Mouse (Mus musculus): ENCODE measurements around the gene Cnbd2. TPM values are rescaled to one million over a fixed set of nuclear protein-coding genes. Genes with fewer than 3 reads are reported as not detected.
"Not testable (repeated sequence)": the region's sequence is repeated elsewhere in the genome, so short reads cannot be mapped to it uniquely, and the experiment has no call there.

The Cnbd2 gene
- total and polyA plus RNA-seq, 2 experiments from 2014 or later = 3.3 to 10.0 TPM

DNA sequence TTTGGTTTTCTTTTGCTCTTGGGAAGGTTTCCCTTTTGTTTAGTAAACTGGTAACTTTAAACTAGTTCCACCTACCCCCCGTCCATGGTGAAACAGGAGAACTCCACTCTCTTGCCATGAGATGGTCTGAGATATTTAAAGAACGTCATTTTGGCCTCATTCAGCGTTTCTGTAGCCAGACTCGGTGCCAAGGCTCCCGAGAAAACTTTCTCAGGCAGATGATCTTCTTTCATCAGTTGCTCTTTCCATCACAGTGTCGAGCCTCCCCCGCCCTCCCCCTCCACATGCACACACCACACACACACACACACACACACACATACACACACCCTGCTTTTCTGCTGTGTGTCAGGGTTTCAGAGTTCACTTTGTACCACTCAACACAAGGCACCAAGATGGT is 58.8 kb downstream of the Cnbd2 start:
- TF ChIP-seq CTCF (IDR thresholded peaks at IDR 0.05) = no peak
- H3K36me3 ChIP-seq (ENCODE audit: insufficient read depth, low read length) = no peaks in the 10 kb centered on the region
- DNase-seq (ENCODE audit: low spot score) (no peak), ATAC-seq (ENCODE audit: low FRiP score) (no peak)
- no peak overlapping the region for H3K4me3 ChIP-seq (ENCODE audit: low read depth, low read length)
- 86% methylated on average over 7 of the region's 7 CpGs for WGBS
- no peak overlapping the region for H3K4me2 ChIP-seq (ENCODE audit: low read depth, low read length, poor library complexity, severe bottlenecking)
- no peaks in the 10 kb centered on the region for H3K4me1 ChIP-seq (ENCODE audit: insufficient read depth, low read length)
- H3K27me3 ChIP-seq (ENCODE audit: insufficient read depth, low read length) = no peaks in the 10 kb centered on the region
- no peak overlapping the region for H3K27ac ChIP-seq (ENCODE audit: low read depth, low read length)
- no peaks in the 10 kb centered on the region for H3K9me3 ChIP-seq (ENCODE audit: low read length)
- no peak overlapping the region for H3K9ac ChIP-seq (replicated peaks; ENCODE audit: low read length, poor library complexity, severe bottlenecking)

DNA sequence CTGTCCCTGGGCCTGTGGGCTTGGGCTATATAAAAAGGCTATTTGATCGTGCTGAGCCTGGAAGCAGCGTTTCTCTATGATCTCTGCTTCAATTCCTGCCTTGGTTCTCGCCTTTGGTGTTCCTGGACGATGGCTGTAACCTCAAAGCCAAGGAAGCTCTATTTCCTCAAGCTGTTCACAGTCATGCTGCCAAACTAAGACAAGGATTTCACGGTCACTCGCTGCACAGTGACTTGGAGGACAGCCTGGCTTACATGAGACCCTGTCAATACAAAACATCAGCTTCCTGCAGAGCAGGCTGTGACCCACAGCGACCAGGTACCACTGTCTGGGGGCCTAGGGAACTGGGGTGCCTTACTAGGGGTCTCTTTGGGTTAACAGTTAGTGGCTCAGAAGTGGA is 64.9 kb downstream of the Cnbd2 start:
- no peaks in the 10 kb centered on the region for H3K36me3 ChIP-seq (ENCODE audit: insufficient read depth, low read length)
- H3K4me3 ChIP-seq (ENCODE audit: low read depth, low read length) = no peak overlapping the region
- no peak overlapping the region for H3K4me2 ChIP-seq (ENCODE audit: low read depth, low read length, poor library complexity, severe bottlenecking)
- H3K9ac ChIP-seq (replicated peaks; ENCODE audit: low read length, poor library complexity, severe bottlenecking) = no peak overlapping the region
- 74% methylated on average over 7 of the region's 7 CpGs for WGBS
- no peaks in the 10 kb centered on the region for H3K9me3 ChIP-seq (ENCODE audit: low read length)
- no peaks in the 10 kb centered on the region for H3K27me3 ChIP-seq (ENCODE audit: insufficient read depth, low read length)
- no peak for TF ChIP-seq CTCF (IDR thresholded peaks at IDR 0.05)
- H3K27ac ChIP-seq (ENCODE audit: low read depth, low read length) = no peak overlapping the region
- DNase-seq (ENCODE audit: low spot score) = no peak
- ATAC-seq (ENCODE audit: low FRiP score) = no peak
- H3K4me1 ChIP-seq (ENCODE audit: insufficient read depth, low read length) = no peaks in the 10 kb centered on the region

DNA sequence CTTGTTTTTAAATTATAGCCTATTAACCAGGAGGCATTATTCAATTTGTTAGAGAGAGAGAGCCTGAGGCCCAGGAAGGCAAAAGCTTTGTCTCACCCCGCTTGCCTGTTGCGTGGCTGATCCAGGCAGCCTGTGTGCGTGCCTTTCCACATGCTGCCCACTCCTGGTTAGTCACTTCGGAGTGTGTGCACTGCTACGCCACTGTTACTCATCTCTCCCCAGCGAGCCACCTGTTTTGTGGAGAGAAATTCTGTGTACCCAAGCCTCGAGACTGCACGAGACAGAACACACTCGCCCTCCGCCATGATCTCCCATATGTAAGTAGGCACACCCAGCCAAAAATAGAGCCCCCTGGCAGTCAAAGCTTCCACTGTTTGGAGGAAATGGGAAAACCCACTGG is 67.8 kb downstream of the Cnbd2 start:
- no peaks in the 10 kb centered on the region for H3K4me1 ChIP-seq (ENCODE audit: insufficient read depth, low read length)
- H3K27ac ChIP-seq (ENCODE audit: low read depth, low read length) = no peak overlapping the region
- no peak overlapping the region for H3K4me2 ChIP-seq (ENCODE audit: low read depth, low read length, poor library complexity, severe bottlenecking)
- no peak overlapping the region for H3K4me3 ChIP-seq (ENCODE audit: low read depth, low read length)
- no peaks in the 10 kb centered on the region for H3K36me3 ChIP-seq (ENCODE audit: insufficient read depth, low read length)
- ATAC-seq (ENCODE audit: low FRiP score) = no peak
- 89% methylated on average over 10 of the region's 10 CpGs for WGBS
- DNase-seq (ENCODE audit: low spot score) = no peak
- TF ChIP-seq CTCF (IDR thresholded peaks at IDR 0.05) = no peak
- no peak overlapping the region for H3K9ac ChIP-seq (replicated peaks; ENCODE audit: low read length, poor library complexity, severe bottlenecking)
- H3K27me3 ChIP-seq (ENCODE audit: insufficient read depth, low read length) = no peaks in the 10 kb centered on the region
- no peaks in the 10 kb centered on the region for H3K9me3 ChIP-seq (ENCODE audit: low read length)

DNA sequence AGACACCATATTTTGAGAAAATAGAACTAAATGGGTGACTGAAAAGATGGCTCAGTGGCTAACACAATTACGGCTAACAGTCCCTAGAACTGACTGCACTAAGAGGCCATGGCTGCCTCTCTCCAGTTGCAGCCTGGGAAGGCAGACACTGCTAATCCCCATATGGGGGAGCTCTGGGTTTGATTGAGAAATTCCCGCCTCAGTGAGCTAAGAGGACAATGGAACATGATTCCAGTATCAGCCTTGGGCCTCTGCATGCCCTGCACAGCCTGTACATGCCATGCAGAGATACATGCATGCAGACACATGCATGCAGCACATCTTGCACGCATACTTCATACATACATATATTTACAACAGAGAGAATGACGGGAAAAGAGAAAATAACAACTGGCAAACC is 69.3 kb downstream of the Cnbd2 start:
- no peak overlapping the region for H3K4me3 ChIP-seq (ENCODE audit: low read depth, low read length)
- H3K27ac ChIP-seq (ENCODE audit: low read depth, low read length) = no peak overlapping the region; the same call in 1 of the 2 replicates
- DNase-seq (ENCODE audit: low spot score) (peak; percentile 54), ATAC-seq (ENCODE audit: low FRiP score) (no peak)
- WGBS = 59% methylated on average over 4 of the region's 4 CpGs
- H3K4me2 ChIP-seq (ENCODE audit: low read depth, low read length, poor library complexity, severe bottlenecking) = no peak overlapping the region
- peak; percentile 66 for TF ChIP-seq CTCF (IDR thresholded peaks at IDR 0.05)
- no peak overlapping the region for H3K9ac ChIP-seq (replicated peaks; ENCODE audit: low read length, poor library complexity, severe bottlenecking)
- H3K4me1 ChIP-seq (ENCODE audit: insufficient read depth, low read length) = no peaks in the 10 kb centered on the region
- H3K36me3 ChIP-seq (ENCODE audit: insufficient read depth, low read length) = no peaks in the 10 kb centered on the region
- no peaks in the 10 kb centered on the region for H3K27me3 ChIP-seq (ENCODE audit: insufficient read depth, low read length)
- no peaks in the 10 kb centered on the region for H3K9me3 ChIP-seq (ENCODE audit: low read length)

DNA sequence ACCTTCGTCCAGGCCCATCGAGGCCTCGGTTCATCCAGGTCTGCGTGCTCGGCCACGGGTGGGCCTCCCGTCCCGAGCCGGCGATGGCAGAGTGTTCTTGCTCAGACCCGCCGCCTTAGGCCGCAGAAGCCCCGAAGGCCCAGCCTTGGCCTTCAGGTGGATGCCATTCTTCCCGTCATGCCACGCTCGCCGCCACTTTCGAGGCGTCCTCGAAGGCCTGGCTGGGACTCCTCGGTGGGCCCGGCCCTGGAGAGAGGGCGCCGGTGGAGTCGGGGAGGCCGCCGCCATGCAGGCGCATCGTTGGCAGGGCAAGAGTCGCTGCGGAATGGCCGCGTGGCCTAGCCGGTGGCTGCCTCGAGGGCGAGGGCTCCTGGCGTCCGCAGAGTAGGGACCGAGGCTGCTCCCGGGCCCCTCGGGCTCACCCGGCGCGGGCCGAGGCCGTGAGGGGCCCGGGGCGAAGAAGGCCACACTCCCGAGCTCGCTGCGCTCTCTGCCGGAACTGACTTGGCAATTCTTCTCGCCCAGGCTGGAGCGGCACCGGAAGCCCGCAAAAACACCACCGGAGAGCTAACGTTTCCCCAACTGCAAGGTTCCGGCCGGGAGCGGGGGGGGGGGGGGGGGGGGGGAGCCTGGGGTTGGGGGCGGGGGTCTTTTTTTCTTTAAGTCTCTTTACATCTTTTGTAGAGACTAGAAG is 80.5 kb downstream of the Cnbd2 start:
- not testable (repeated sequence) for H3K36me3 ChIP-seq (ENCODE audit: insufficient read depth, low read length); H3K27me3 ChIP-seq (ENCODE audit: insufficient read depth, low read length); H3K9ac ChIP-seq (replicated peaks; ENCODE audit: low read length, poor library complexity, severe bottlenecking); H3K4me1 ChIP-seq (ENCODE audit: insufficient read depth, low read length); H3K9me3 ChIP-seq (ENCODE audit: low read length); H3K27ac ChIP-seq (ENCODE audit: low read depth, low read length)
- peak overlapping the region; percentile 9; the same call in 1 of the 2 replicates for H3K4me2 ChIP-seq (ENCODE audit: low read depth, low read length, poor library complexity, severe bottlenecking)
- H3K4me3 ChIP-seq (ENCODE audit: low read depth, low read length) = peak overlapping the region; percentile 36
- ATAC-seq (ENCODE audit: low FRiP score) (peak; percentile 89), DNase-seq (ENCODE audit: low spot score) (peak; percentile 89)
- 0% methylated on average over 6 of the region's 63 CpGs for WGBS

DNA sequence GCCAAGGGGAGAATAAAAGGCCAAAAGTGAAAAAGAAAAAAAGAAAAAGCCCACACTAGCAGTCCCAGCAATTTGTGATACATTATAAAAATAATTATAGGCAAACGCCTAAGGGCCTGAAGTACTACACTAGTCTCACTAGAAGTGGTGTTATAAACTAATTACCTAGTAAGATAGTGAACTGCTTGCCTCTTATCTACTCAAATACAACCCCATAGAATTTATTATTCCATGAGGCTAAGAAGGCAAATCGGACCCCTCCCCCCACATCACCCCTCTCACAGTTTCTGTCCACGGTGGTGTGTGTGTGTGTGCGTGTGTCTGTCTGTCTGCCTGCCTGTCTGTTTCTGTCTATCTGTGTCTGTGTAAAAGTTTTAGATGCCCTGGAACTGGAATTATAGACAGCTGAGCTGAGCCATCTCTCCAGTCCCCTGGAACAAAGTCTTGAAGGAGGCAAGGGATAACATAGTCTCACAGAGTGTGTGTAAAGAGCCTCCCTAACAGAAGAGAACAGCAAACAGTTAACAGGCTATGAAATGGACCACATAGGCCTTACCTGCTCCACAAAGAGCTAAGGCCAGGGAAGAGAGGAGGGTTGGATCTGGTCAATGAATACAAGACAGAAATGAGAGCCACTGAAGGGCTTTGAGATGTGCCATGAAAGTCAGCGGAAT is 81.2 kb downstream of the Cnbd2 start:
- no peak for TF ChIP-seq CTCF (IDR thresholded peaks at IDR 0.05)
- no peak for DNase-seq (ENCODE audit: low spot score)
- no peak for ATAC-seq (ENCODE audit: low FRiP score)
- H3K9ac ChIP-seq (replicated peaks; ENCODE audit: low read length, poor library complexity, severe bottlenecking) = no peak overlapping the region
- H3K27ac ChIP-seq (ENCODE audit: low read depth, low read length) = no peak overlapping the region
- no peaks in the 10 kb centered on the region for H3K4me1 ChIP-seq (ENCODE audit: insufficient read depth, low read length)
- H3K36me3 ChIP-seq (ENCODE audit: insufficient read depth, low read length) = no peaks in the 10 kb centered on the region
- WGBS = 60% methylated on average over 5 of the region's 5 CpGs
- H3K27me3 ChIP-seq (ENCODE audit: insufficient read depth, low read length) = no peaks in the 10 kb centered on the region
- peak overlapping the region; percentile 9; the same call in 1 of the 2 replicates for H3K4me2 ChIP-seq (ENCODE audit: low read depth, low read length, poor library complexity, severe bottlenecking)
- H3K4me3 ChIP-seq (ENCODE audit: low read depth, low read length) = peak overlapping the region; percentile 36; the same call in 1 of the 2 replicates
- no peaks in the 10 kb centered on the region for H3K9me3 ChIP-seq (ENCODE audit: low read length)
